Mouse (Mus musculus): ENCODE measurements around the gene Map4k4. TPM values are rescaled to one million over a fixed set of nuclear protein-coding genes. Genes with fewer than 3 reads are reported as not detected.

Map4k4 gene
- total and polyA plus RNA-seq, 2 experiments from 2014 or later, result 21.3 to 241 TPM

DNA sequence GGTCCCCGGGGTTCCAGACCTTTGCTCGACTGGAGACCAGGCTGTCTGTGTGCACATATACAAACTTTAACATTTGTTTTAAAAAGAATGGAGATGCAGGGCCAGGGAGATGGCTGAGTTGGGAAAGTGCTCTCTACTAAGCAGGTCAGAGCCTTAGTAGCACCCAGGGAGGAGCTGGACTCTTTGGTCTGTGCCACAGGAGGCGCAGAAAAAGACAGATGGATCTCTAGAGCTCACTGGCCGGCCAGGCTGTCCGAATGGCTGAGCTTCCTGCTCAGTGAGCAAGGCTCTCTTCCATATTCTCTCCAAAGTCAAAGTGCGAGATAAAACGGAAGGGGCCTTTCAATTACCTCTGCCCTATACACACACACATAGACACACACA, 33.6 kb upstream of the Map4k4 start:
- Histone ChIP-seq H3K27me3 (ENCODE audit: insufficient read depth, low read length) (no peaks in the 10 kb centered on the region), H3K36me3 (ENCODE audit: insufficient read depth) (no peaks in the 10 kb centered on the region), H3K27ac (ENCODE audit: low read depth, low read length) (no peak overlapping the region), H3K4me3 (ENCODE audit: low read depth, low read length) (no peak overlapping the region), H3K4me2 (ENCODE audit: low read depth) (no peak overlapping the region), H3K4me1 (ENCODE audit: insufficient read depth) (peaks cover 4% of the 10 kb centered on the region; the same call in 1 of the 2 replicates), H3K9me3 (ENCODE audit: low read length) (no peaks in the 10 kb centered on the region), H3K9ac (no peak overlapping the region)
- no peak for TF ChIP-seq CTCF (IDR thresholded peaks at IDR 0.05; ENCODE audit: low read depth)
- ATAC-seq (no peak), DNase-seq (no peak)
- WGBS, result 85% methylated on average over 7 of the region's 7 CpGs

DNA sequence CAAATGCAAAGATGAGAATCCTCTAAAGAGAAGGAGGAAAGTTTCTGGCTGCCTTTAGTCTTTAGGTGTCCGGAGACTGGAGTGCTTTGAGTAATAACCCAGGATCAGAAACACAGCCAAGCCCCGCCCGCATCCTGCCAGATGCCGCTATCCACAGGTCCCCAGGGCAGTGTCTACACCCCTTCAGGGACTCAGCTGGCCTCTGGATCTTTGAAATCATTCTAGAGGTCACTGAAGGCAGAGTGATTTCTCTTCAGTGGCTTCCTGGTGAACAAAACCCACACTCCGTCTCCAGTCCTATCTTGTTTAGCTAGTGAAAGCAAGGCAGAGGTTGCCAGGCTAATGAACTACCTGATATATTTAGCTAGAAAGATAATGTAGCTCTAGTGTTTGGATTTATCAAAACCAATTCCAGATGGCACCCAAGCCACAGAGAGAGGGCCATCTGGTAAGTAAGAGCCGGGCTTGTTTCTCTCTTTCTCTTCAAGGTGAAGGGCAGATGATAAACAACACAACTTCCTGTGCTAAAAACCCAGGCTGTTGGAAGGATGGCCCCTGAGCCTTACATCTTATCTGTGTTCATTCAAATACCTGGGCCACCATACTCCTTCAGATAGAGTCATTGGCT, 32.6 kb upstream of the Map4k4 start:
- DNase-seq (no peak), ATAC-seq (no peak)
- H3K4me2 ChIP-seq (ENCODE audit: low read depth), result no peak overlapping the region
- no peaks in the 10 kb centered on the region for H3K9me3 ChIP-seq (ENCODE audit: low read length)
- no peak overlapping the region for H3K27ac ChIP-seq (ENCODE audit: low read depth, low read length)
- H3K36me3 ChIP-seq (ENCODE audit: insufficient read depth), result no peaks in the 10 kb centered on the region
- TF ChIP-seq CTCF (IDR thresholded peaks at IDR 0.05; ENCODE audit: low read depth), result no peak
- H3K27me3 ChIP-seq (ENCODE audit: insufficient read depth, low read length), result no peaks in the 10 kb centered on the region
- H3K4me3 ChIP-seq (ENCODE audit: low read depth, low read length), result no peak overlapping the region
- 59% methylated on average over 6 of the region's 6 CpGs for WGBS
- H3K4me1 ChIP-seq (ENCODE audit: insufficient read depth), result peaks cover 4% of the 10 kb centered on the region; the same call in 1 of the 2 replicates
- no peak overlapping the region for H3K9ac ChIP-seq

DNA sequence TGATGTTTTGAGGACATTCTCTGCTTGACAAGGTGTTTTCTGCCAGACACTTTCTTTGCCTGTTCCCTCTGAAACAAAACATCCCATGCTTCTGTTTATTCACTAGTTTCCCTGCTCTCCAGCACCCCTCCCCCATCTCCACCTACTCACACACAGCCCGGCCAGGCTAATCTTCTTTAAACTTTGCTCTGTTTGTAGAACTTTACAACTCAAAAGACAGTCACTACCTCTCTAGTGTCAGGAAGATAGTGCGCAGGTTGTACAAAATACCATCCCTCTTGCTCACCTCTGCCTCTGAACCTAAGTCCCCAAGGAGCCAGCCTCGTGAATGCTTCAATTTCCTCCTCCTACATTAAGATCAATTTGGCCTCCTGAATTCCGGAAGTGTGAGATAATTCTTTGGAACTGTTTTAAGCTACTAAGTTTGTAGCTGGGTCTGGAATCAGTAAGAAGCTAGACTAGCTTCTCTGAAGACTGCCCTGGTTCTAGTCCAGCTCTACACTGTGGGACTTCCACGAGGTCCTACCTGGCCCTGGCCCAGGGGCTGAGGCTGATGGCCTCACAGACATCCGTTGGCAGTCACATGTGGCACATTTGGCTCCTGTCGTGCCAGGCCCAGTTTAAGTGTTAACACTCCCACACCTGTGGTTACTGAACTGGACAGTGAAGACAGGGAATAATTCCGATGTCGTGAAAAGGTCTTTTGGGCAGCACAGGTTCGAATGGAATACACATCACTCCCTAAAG, 31.7 kb upstream of the Map4k4 start:
- H3K27ac ChIP-seq (ENCODE audit: low read depth, low read length), result no peak overlapping the region
- no peak for ATAC-seq
- WGBS, result 56% methylated on average over 10 of the region's 10 CpGs
- H3K9me3 ChIP-seq (ENCODE audit: low read length), result no peaks in the 10 kb centered on the region
- peaks cover 4% of the 10 kb centered on the region; the same call in 1 of the 2 replicates for H3K4me1 ChIP-seq (ENCODE audit: insufficient read depth)
- H3K9ac ChIP-seq, result no peak overlapping the region
- no peak for TF ChIP-seq CTCF (IDR thresholded peaks at IDR 0.05; ENCODE audit: low read depth)
- H3K4me2 ChIP-seq (ENCODE audit: low read depth), result no peak overlapping the region
- no peaks in the 10 kb centered on the region for H3K36me3 ChIP-seq (ENCODE audit: insufficient read depth)
- no peak for DNase-seq
- no peak overlapping the region for H3K4me3 ChIP-seq (ENCODE audit: low read depth, low read length)
- H3K27me3 ChIP-seq (ENCODE audit: insufficient read depth, low read length), result no peaks in the 10 kb centered on the region

DNA sequence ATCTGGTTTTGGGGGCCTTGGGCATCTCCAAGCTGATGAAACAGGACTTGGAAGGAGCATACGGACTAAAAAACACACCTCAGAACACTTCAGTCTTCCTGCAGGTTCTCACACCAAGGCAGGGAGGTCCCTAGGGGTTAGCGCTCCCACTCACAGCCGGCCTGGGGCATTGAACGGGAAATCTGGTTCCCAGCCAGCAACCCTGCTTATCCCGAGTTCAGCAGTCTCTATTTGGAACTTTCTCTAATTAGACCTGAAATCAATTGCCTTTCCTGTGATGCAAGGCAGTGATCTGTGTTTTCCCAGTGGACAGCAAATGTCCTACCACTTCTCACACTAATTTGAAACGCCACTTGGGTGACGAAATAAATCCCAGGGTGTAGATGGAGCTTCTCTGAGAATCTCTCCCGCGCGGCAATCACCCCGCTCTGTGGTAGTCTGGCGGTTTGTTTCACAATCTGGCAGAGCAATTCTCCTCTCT, 31.0 kb upstream of the Map4k4 start:
- no peaks in the 10 kb centered on the region for H3K9me3 ChIP-seq (ENCODE audit: low read length)
- H3K9ac ChIP-seq, result no peak overlapping the region
- peaks cover 4% of the 10 kb centered on the region; the same call in 1 of the 2 replicates for H3K4me1 ChIP-seq (ENCODE audit: insufficient read depth)
- H3K4me2 ChIP-seq (ENCODE audit: low read depth), result peak overlapping the region; percentile 18
- H3K36me3 ChIP-seq (ENCODE audit: insufficient read depth), result no peaks in the 10 kb centered on the region
- TF ChIP-seq CTCF (IDR thresholded peaks at IDR 0.05; ENCODE audit: low read depth), result no peak
- ATAC-seq, result no peak; the same call in 1 of the 2 replicates
- no peak overlapping the region for H3K27ac ChIP-seq (ENCODE audit: low read depth, low read length)
- peak; percentile 29 for DNase-seq
- 43% methylated on average over 12 of the region's 12 CpGs for WGBS
- no peak overlapping the region for H3K4me3 ChIP-seq (ENCODE audit: low read depth, low read length)
- no peaks in the 10 kb centered on the region for H3K27me3 ChIP-seq (ENCODE audit: insufficient read depth, low read length)

DNA sequence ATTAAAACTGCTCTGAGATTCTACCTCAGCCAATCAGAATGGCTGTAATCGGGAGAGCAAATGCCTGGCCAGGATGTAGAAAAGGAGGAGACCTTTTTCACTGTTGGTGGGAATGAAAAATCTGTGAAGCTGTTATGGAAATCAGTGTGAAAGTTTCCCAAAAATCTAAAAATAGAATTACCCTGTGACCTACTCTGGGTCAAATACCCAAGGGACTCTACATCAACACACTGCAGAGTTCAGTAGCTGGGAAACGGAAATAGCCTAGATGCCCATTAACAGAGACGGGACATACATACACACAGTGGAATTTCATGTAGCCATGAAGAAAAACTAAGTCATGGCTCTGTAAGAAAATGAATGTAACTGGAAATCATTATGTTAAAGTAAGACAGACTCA, 22.7 kb upstream of the Map4k4 start:
- H3K9me3 ChIP-seq (ENCODE audit: low read length), result no peaks in the 10 kb centered on the region
- H3K4me2 ChIP-seq (ENCODE audit: low read depth), result no peak overlapping the region
- no peak overlapping the region for H3K9ac ChIP-seq
- H3K4me1 ChIP-seq (ENCODE audit: insufficient read depth), result no peaks in the 10 kb centered on the region
- H3K27me3 ChIP-seq (ENCODE audit: insufficient read depth, low read length), result no peaks in the 10 kb centered on the region
- no peak overlapping the region for H3K27ac ChIP-seq (ENCODE audit: low read depth, low read length)
- no peak for TF ChIP-seq CTCF (IDR thresholded peaks at IDR 0.05; ENCODE audit: low read depth)
- ATAC-seq (no peak), DNase-seq (no peak)
- WGBS, result 81% methylated on average over 3 of the region's 3 CpGs
- H3K36me3 ChIP-seq (ENCODE audit: insufficient read depth), result no peaks in the 10 kb centered on the region
- no peak overlapping the region for H3K4me3 ChIP-seq (ENCODE audit: low read depth, low read length)

DNA sequence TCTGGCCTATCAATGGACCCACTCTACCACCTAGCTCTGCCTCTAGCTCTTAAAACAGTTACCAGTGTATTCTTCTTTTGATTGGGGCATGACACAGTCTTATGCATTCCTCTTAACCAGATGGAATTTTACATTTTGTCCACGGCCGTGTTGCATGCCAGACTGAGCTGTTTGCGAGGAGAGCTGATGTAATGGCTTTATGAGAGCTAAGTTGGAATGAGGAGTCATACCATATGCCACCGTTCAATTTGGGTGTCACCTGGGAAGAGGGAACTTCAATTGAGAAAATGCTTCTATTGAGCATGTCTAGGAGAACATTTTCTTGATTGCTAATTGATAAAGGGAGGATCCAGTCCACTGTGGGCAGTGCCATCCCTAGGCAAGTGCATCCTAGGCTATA, 18.2 kb upstream of the Map4k4 start:
- H3K36me3 ChIP-seq (ENCODE audit: insufficient read depth), result no peaks in the 10 kb centered on the region
- TF ChIP-seq CTCF (IDR thresholded peaks at IDR 0.05; ENCODE audit: low read depth), result no peak
- H3K27ac ChIP-seq (ENCODE audit: low read depth, low read length), result no peak overlapping the region
- H3K4me2 ChIP-seq (ENCODE audit: low read depth), result no peak overlapping the region
- H3K27me3 ChIP-seq (ENCODE audit: insufficient read depth, low read length), result no peaks in the 10 kb centered on the region
- H3K4me3 ChIP-seq (ENCODE audit: low read depth, low read length), result no peak overlapping the region
- no peak overlapping the region for H3K9ac ChIP-seq
- WGBS, result 75% methylated on average over 4 of the region's 4 CpGs
- H3K4me1 ChIP-seq (ENCODE audit: insufficient read depth), result no peaks in the 10 kb centered on the region
- no peaks in the 10 kb centered on the region for H3K9me3 ChIP-seq (ENCODE audit: low read length)
- DNase-seq (no peak), ATAC-seq (no peak)

All from forebrain, postnatal 0 days (tissue).